Mouse (Mus musculus) bone marrow, adult 2 months (tissue): ENCODE measurements around the gene Vstm5.

Experiments
- CTCF ChIP-seq: fragments of 200-500 bp; IDR thresholded peaks from 2 replicates; pipeline ENCODE4 v1.5.1; 2011; ENCODE audit warnings: low read length, control low read depth; ENCODE audit not compliant: control insufficient read depth, insufficient read depth
- POLR2A ChIP-seq: fragments of 200-500 bp; IDR thresholded peaks from 2 replicates; pipeline ENCODE4 v1.6.1; 2011; ENCODE audit warnings: low read depth, mild to moderate bottlenecking, control low read depth, low read length, borderline replicate concordance; ENCODE audit not compliant: control insufficient read depth

GRCm38 (mm10) chr9:15245319-15246075 is 6.7 kb downstream of the Vstm5 start:
- TF ChIP-seq CTCF (no peak), POLR2A (no peak)
